Mouse (Mus musculus): Measurements from ENCODE around the gene Atp7a. TPM values are rescaled to one million over a fixed set of nuclear protein-coding genes. Genes with fewer than 3 reads are reported as not detected.

The Atp7a gene
- polyA plus RNA-seq, 1 experiment from 2014 or later = 30.1 TPM

DNA sequence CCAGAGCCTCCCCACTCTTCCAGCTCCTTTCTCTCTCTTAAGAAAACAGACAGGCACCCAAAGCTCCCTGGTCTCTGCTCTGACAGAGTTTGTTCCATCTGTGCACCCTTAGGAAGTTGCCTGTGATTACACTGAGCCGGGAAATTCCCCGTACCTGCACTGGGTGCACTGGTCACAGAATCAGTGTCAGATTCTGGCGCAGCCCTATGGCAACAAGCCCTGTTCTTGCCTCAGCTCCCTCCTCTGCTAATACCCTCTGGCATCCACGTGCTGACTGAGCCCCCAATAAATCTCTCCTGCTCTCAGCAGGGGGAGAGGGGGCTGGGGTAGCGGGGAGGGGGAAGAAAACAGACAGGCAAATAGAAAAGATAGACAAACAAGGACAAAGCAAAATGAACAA lies 65.9 kb downstream of the Atp7a start:
- 34% methylated on average over 5 of the region's 5 CpGs for WGBS
- Histone ChIP-seq H3K36me3 (ENCODE audit: control insufficient read depth, insufficient read depth, low read length) (peaks cover 3% of the 10 kb centered on the region; the same call in 1 of the 2 replicates), H3K4me3 (ENCODE audit: low read depth, low read length) (no peak overlapping the region), H3K27ac (ENCODE audit: low read depth) (no peak overlapping the region), H3K27me3 (replicated peaks; ENCODE audit: control insufficient read depth, insufficient read depth, low read length) (no peaks in the 10 kb centered on the region), H3K4me2 (ENCODE audit: low read length) (no peak overlapping the region), H3K9ac (ENCODE audit: low read length) (no peak overlapping the region), H3K9me3 (ENCODE audit: control insufficient read depth, low read length) (no peaks in the 10 kb centered on the region), H3K4me1 (replicated peaks; ENCODE audit: control insufficient read depth, insufficient read depth, low read length) (no peaks in the 10 kb centered on the region)
- DNase-seq (ENCODE audit: low spot score) = no peak
- ATAC-seq (replicated peaks; ENCODE audit: low FRiP score, low TSS enrichment, low read depth) = no peak

DNA sequence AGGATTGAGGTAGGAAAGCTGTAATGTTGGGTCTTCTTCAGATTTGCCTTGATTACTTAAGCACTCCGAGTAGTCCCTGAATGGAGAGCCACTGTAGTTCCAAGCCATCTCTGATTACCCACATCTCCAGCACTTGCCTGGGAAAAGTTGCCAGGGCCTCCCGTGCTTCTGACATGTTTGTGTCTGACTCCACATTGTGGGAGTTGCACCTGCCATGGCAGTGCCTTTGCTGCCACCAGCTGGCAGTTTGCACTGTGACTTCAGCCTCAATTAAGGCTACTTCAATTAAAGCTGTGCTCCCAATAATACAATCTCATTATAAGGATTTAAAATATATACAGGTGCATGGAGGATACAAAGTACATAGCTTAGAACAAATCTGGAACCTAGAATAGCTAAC lies 78.4 kb downstream of the Atp7a start:
- Histone ChIP-seq H3K27me3 (replicated peaks; ENCODE audit: control insufficient read depth, insufficient read depth, low read length) (no peaks in the 10 kb centered on the region), H3K4me3 (ENCODE audit: low read depth, low read length) (no peak overlapping the region), H3K36me3 (ENCODE audit: control insufficient read depth, insufficient read depth, low read length) (peaks cover 30% of the 10 kb centered on the region), H3K9ac (ENCODE audit: low read length) (no peak overlapping the region), H3K9me3 (ENCODE audit: control insufficient read depth, low read length) (no peaks in the 10 kb centered on the region), H3K4me1 (replicated peaks; ENCODE audit: control insufficient read depth, insufficient read depth, low read length) (no peaks in the 10 kb centered on the region), H3K27ac (ENCODE audit: low read depth) (no peak overlapping the region), H3K4me2 (ENCODE audit: low read length) (no peak overlapping the region)
- 45% methylated on average over 2 of the region's 2 CpGs for WGBS
- ATAC-seq (replicated peaks; ENCODE audit: low FRiP score, low TSS enrichment, low read depth) (no peak), DNase-seq (ENCODE audit: low spot score) (no peak)

DNA sequence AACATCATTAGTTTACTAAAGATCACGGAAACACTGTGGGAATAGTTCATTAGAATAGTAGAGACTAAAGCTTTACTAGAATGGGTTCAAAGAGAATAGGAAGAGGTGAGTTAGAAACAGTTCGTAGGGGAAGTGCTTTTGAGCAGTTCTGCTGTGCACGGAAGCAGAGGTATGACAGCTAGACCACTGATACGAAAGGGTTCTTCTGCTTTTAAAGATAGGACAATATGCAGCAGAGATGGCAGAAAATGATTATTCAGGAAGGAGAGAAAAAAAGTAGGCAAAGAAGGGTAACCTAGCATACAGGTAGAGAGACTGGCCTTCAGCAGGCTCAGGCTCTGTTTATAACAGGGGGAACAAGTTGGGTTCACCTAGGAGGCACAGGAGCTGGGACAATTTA lies 86.8 kb downstream of the Atp7a start:
- Histone ChIP-seq H3K9ac (ENCODE audit: low read length) (no peak overlapping the region), H3K36me3 (ENCODE audit: control insufficient read depth, insufficient read depth, low read length) (peaks cover 16% of the 10 kb centered on the region; the same call in 1 of the 2 replicates), H3K4me3 (ENCODE audit: low read depth, low read length) (no peak overlapping the region), H3K9me3 (ENCODE audit: control insufficient read depth, low read length) (no peaks in the 10 kb centered on the region), H3K4me1 (replicated peaks; ENCODE audit: control insufficient read depth, insufficient read depth, low read length) (no peaks in the 10 kb centered on the region), H3K27me3 (replicated peaks; ENCODE audit: control insufficient read depth, insufficient read depth, low read length) (no peaks in the 10 kb centered on the region), H3K27ac (ENCODE audit: low read depth) (no peak overlapping the region), H3K4me2 (ENCODE audit: low read length) (no peak overlapping the region)
- ATAC-seq (replicated peaks; ENCODE audit: low FRiP score, low TSS enrichment, low read depth) = no peak
- no peak for DNase-seq (ENCODE audit: low spot score)
- WGBS = 90% methylated on average over 4 of the region's 4 CpGs

DNA sequence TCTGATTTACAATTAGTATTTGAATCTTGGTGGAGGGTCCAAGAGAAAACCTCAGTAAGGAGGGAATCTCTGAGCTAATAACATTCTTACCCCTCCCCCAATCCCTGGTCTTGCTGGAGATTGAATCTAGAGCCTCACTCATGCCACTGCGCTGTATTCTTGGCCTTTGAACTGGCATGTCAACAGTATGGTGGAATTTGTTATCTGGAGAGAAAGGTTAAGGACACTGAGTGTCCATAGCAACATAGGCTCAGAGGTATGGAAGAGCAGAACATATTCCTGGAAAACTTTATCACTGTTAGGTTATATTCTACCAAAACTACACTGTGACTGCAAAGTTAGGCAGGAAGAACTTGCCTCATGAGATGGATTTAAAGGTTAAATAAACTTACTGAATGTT lies 87.6 kb downstream of the Atp7a start:
- Histone ChIP-seq H3K9ac (ENCODE audit: low read length) (no peak overlapping the region), H3K27ac (ENCODE audit: low read depth) (no peak overlapping the region), H3K4me1 (replicated peaks; ENCODE audit: control insufficient read depth, insufficient read depth, low read length) (no peaks in the 10 kb centered on the region), H3K36me3 (ENCODE audit: control insufficient read depth, insufficient read depth, low read length) (peaks cover 16% of the 10 kb centered on the region; the same call in 1 of the 2 replicates), H3K4me2 (ENCODE audit: low read length) (no peak overlapping the region), H3K9me3 (ENCODE audit: control insufficient read depth, low read length) (no peaks in the 10 kb centered on the region), H3K4me3 (ENCODE audit: low read depth, low read length) (no peak overlapping the region), H3K27me3 (replicated peaks; ENCODE audit: control insufficient read depth, insufficient read depth, low read length) (no peaks in the 10 kb centered on the region)
- DNase-seq (ENCODE audit: low spot score) (no peak), ATAC-seq (replicated peaks; ENCODE audit: low FRiP score, low TSS enrichment, low read depth) (no peak)
- WGBS = 80% methylated on average over 1 of the region's 1 CpGs

DNA sequence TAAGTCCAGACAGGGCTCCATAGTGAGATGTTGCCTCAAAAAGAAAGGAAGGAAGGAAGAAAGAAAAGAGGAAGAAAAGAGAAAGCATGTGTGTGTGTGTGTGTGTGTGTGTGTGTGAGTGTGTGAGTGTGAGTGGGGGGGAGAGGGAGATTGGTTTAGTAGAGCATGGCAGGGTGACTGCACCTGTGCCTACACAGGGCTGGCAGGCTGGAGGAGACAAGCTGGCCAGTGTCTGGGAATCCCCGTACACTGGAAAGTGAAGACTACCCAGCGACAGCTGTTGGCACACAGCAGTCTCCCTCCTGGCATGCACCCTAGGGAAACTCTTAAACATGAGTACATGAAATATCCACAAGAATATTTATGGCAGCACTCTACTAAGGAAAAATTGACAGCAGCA lies 95.7 kb downstream of the Atp7a start:
- no peak overlapping the region for H3K9ac ChIP-seq (ENCODE audit: low read length)
- no peak overlapping the region for H3K4me3 ChIP-seq (ENCODE audit: low read depth, low read length)
- H3K9me3 ChIP-seq (ENCODE audit: control insufficient read depth, low read length) = no peaks in the 10 kb centered on the region
- no peak for ATAC-seq (replicated peaks; ENCODE audit: low FRiP score, low TSS enrichment, low read depth)
- no peak overlapping the region for H3K27ac ChIP-seq (ENCODE audit: low read depth)
- DNase-seq (ENCODE audit: low spot score) = no peak
- WGBS = 77% methylated on average over 2 of the region's 2 CpGs
- H3K36me3 ChIP-seq (ENCODE audit: control insufficient read depth, insufficient read depth, low read length) = peaks cover 31% of the 10 kb centered on the region
- H3K27me3 ChIP-seq (replicated peaks; ENCODE audit: control insufficient read depth, insufficient read depth, low read length) = no peaks in the 10 kb centered on the region
- H3K4me2 ChIP-seq (ENCODE audit: low read length) = no peak overlapping the region
- no peaks in the 10 kb centered on the region for H3K4me1 ChIP-seq (replicated peaks; ENCODE audit: control insufficient read depth, insufficient read depth, low read length)

DNA sequence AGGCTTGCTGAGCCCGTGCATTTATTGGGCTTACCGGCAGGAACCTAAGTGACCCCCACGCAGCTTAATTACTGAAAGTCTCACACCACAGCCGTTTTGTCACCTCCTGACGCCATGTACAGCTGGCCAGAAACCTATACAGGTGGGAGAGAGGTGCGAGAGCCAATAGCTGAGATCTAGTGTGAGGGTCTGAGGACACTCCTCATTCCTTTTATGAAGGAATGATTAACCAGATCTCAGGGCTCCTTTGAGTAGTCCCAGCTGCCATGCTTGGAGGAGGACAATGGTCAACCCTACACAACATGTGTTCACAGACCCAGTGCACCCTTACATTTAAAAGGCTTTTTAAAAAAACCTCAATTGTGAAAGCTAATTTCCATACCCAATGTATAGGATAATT lies 101.2 kb downstream of the Atp7a start:
- DNase-seq (ENCODE audit: low spot score) = no peak
- Histone ChIP-seq H3K4me3 (ENCODE audit: low read depth, low read length) (no peak overlapping the region), H3K27me3 (replicated peaks; ENCODE audit: control insufficient read depth, insufficient read depth, low read length) (no peaks in the 10 kb centered on the region), H3K4me2 (ENCODE audit: low read length) (no peak overlapping the region), H3K27ac (ENCODE audit: low read depth) (no peak overlapping the region), H3K36me3 (ENCODE audit: control insufficient read depth, insufficient read depth, low read length) (peaks cover 17% of the 10 kb centered on the region), H3K9me3 (ENCODE audit: control insufficient read depth, low read length) (no peaks in the 10 kb centered on the region), H3K4me1 (replicated peaks; ENCODE audit: control insufficient read depth, insufficient read depth, low read length) (no peaks in the 10 kb centered on the region), H3K9ac (ENCODE audit: low read length) (no peak overlapping the region)
- WGBS = 75% methylated on average over 6 of the region's 6 CpGs
- no peak for ATAC-seq (replicated peaks; ENCODE audit: low FRiP score, low TSS enrichment, low read depth)

DNA sequence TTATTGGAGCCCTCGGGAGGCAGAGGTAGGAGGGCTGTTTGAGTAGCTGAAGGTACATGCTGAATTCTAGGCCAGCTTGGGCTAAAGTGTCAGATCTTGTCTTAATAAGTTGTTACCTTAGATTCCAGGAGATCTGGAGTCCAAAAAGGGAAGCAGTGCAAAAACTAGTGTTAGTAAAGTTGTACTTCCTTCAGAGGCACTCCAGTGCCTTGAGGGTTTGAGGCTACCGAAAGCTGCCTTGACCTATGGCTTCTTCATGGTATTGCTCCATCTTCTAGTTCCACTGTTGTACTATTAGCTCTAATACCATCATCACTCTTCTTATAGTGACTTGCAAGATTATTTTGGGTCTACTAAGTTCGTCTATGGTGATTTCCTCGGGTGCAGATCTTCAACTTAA lies 102.8 kb downstream of the Atp7a start:
- Histone ChIP-seq H3K4me3 (ENCODE audit: low read depth, low read length) (no peak overlapping the region), H3K9ac (ENCODE audit: low read length) (no peak overlapping the region), H3K4me2 (ENCODE audit: low read length) (no peak overlapping the region), H3K4me1 (replicated peaks; ENCODE audit: control insufficient read depth, insufficient read depth, low read length) (no peaks in the 10 kb centered on the region), H3K36me3 (ENCODE audit: control insufficient read depth, insufficient read depth, low read length) (0 out of 2 replicates have a peak, but pooled peaks cover 5% of the 10 kb centered on the region), H3K27ac (ENCODE audit: low read depth) (no peak overlapping the region), H3K27me3 (replicated peaks; ENCODE audit: control insufficient read depth, insufficient read depth, low read length) (no peaks in the 10 kb centered on the region), H3K9me3 (ENCODE audit: control insufficient read depth, low read length) (no peaks in the 10 kb centered on the region)
- no peak for DNase-seq (ENCODE audit: low spot score)
- 89% methylated on average over 4 of the region's 4 CpGs for whole genome bisulfite sequencing
- ATAC-seq (replicated peaks; ENCODE audit: low FRiP score, low TSS enrichment, low read depth) = no peak

DNA sequence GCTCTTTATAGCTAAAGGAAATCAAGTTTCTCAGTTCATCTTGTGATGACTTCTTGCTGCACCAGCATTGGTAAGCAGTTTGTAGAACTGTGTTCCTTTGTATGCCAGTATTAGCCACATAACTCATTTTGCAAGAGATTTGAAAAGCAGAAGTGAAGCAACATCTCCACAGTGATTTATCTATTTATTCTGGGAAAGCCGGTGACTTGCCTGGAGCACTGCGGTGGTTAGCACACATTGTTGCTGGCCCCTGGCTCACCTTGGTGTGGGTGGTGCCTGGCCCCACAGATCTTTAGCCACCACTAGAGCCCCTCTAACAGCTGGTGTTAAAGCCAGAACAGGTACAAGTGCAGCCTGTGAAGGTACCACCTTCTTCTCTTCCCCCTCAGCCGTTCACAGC lies 107.8 kb downstream of the Atp7a start:
- Histone ChIP-seq H3K9me3 (ENCODE audit: control insufficient read depth, low read length) (no peaks in the 10 kb centered on the region), H3K4me3 (ENCODE audit: low read depth, low read length) (no peak overlapping the region), H3K36me3 (ENCODE audit: control insufficient read depth, insufficient read depth, low read length) (no peaks in the 10 kb centered on the region), H3K27ac (ENCODE audit: low read depth) (no peak overlapping the region), H3K4me1 (replicated peaks; ENCODE audit: control insufficient read depth, insufficient read depth, low read length) (no peaks in the 10 kb centered on the region), H3K9ac (ENCODE audit: low read length) (no peak overlapping the region), H3K4me2 (ENCODE audit: low read length) (no peak overlapping the region), H3K27me3 (replicated peaks; ENCODE audit: control insufficient read depth, insufficient read depth, low read length) (no peaks in the 10 kb centered on the region)
- no peak for ATAC-seq (replicated peaks; ENCODE audit: low FRiP score, low TSS enrichment, low read depth)
- no peak for DNase-seq (ENCODE audit: low spot score)
- 68% methylated on average over 3 of the region's 3 CpGs for WGBS

DNA sequence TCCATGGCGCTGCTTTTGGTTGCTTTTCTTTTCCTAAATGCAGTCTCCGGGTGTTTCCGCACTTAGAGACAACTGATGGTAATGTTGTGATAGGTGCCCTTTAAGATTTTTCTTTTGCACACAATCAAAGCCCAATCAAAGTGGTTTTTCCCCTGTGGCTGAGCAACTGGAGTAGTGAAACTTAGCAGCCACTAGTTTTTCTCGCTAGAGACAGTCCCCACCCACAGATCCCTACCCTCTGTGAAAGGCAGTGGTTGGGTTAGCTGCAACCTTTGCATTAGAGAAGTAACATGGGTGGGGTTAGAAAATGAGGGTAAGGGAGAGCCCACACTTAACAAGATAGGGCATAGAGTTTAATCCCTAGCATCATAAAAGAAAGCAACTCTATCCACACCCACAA lies 108.4 kb downstream of the Atp7a start:
- Histone ChIP-seq H3K36me3 (ENCODE audit: control insufficient read depth, insufficient read depth, low read length) (no peaks in the 10 kb centered on the region), H3K9ac (ENCODE audit: low read length) (no peak overlapping the region), H3K27ac (ENCODE audit: low read depth) (no peak overlapping the region), H3K4me3 (ENCODE audit: low read depth, low read length) (no peak overlapping the region), H3K4me2 (ENCODE audit: low read length) (no peak overlapping the region), H3K27me3 (replicated peaks; ENCODE audit: control insufficient read depth, insufficient read depth, low read length) (no peaks in the 10 kb centered on the region), H3K9me3 (ENCODE audit: control insufficient read depth, low read length) (no peaks in the 10 kb centered on the region), H3K4me1 (replicated peaks; ENCODE audit: control insufficient read depth, insufficient read depth, low read length) (no peaks in the 10 kb centered on the region)
- ATAC-seq (replicated peaks; ENCODE audit: low FRiP score, low TSS enrichment, low read depth) (no peak), DNase-seq (ENCODE audit: low spot score) (no peak)
- WGBS = 84% methylated on average over 4 of the region's 4 CpGs

All from intestine, embryonic 14.5 days (tissue).